Mouse (Mus musculus) E14TG2a.4 (cell line): Measurements from ENCODE around the gene Ablim1.

Experiments
- H3K27me3 ChIP-seq: 2 replicates; pipeline ENCODE4 v1.6.1; 2014; ENCODE audit warnings: low read length, control low read depth; ENCODE audit not compliant: insufficient read depth
- H3K36me3 ChIP-seq: 2 replicates; pipeline ENCODE4 v1.6.1; 2014; ENCODE audit warnings: low read length, control low read depth; ENCODE audit not compliant: insufficient read depth
- H3K4me1 ChIP-seq: replicated peaks from 2 replicates; pipeline ENCODE4 v1.6.1; 2014; ENCODE audit warnings: low read depth, low read length, control low read depth
- H3K4me3 ChIP-seq: replicated peaks from 2 replicates; pipeline ENCODE4 v1.5.1; 2014; ENCODE audit warnings: mild to moderate bottlenecking, low read length
- H3K9me3 ChIP-seq: 2 replicates; pipeline ENCODE4 v1.6.1; 2014; ENCODE audit warnings: low read length, control low read depth
- CTCF ChIP-seq: conservative IDR thresholded peaks from 2 replicates; pipeline ENCODE4 v1.5.1; 2014; ENCODE audit warnings: low read length
- NANOG ChIP-seq: IDR thresholded peaks from 2 replicates; pipeline ENCODE4 v1.6.1; 2014; ENCODE audit warnings: borderline replicate concordance, low read length, mixed read lengths
- POU5F1 ChIP-seq: IDR thresholded peaks from 2 replicates; pipeline ENCODE4 v1.6.1; 2014; ENCODE audit warnings: low read length, borderline replicate concordance

Gene Ablim1

DNA sequence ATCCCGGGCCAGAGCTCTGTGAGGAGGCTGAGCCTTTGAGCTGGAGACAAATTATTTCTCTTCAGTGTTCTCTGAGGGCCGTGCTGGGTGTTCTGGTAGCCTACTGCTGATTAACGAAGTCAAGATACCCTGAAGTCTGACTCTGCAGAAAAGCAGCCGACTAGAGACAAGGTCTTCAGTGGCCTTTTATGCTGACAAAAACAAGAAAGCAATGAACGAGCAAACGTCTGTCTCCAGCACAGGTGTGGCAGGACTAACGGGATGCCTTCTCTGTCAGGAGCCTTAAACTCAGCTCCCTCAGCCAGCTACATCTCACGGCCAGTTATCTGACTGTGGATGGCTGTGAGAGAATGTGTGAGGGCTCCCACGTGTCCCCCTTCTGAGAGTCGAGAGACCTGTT lies 187.8 kb downstream of the Ablim1 start:
- Histone ChIP-seq H3K27me3 (no peaks in the 10 kb centered on the region; the same call in 1 of the 2 replicates), H3K4me3 (no peak overlapping the region), H3K9me3 (no peaks in the 10 kb centered on the region), H3K4me1 (peaks cover 38% of the 10 kb centered on the region), H3K36me3 (no peaks in the 10 kb centered on the region)
- TF ChIP-seq NANOG (no peak), POU5F1 (no peak), CTCF (no peak)

DNA sequence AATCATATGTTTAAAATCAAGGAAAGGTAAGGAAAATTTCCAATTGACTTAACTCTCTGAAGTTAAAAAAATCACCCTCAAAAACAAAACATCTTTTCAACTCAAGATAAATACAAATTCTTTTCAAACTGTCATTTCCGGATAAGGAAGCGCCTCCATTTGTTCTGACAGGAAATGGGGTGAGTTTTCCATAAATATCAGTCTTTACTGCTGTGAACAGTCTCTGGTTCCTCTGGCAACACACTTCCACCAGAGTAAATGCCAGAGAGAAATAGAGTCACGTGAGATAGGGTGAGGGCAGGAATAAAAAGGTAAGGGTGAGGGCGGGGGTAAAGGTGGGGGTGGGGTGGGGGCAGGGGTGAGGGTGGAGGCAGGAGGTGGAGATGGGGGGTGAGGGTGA lies 189.8 kb downstream of the Ablim1 start:
- peaks cover 33% of the 10 kb centered on the region for H3K4me1 ChIP-seq
- no peaks in the 10 kb centered on the region for H3K36me3 ChIP-seq
- no peak for TF ChIP-seq CTCF
- H3K9me3 ChIP-seq = no peaks in the 10 kb centered on the region
- H3K4me3 ChIP-seq = no peak overlapping the region
- no peaks in the 10 kb centered on the region; the same call in 1 of the 2 replicates for H3K27me3 ChIP-seq

DNA sequence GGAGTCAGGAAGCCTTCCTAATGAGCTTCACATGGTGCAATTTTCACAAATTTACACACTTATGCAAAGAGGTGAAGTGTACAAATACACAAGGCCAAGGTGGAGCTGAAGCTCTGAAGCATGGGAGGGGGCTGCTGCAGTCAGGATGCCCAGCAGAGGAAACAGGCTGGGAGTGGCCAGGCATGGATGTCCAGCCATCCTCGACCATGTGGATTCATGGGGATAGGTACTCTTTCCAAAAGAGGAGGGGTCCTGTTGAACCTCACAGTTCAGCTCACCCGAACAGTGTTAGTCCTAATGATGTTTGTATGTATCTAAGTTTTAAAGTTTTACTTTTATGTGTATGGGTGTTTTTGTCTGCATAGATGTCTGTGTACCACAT lies 190.6 kb downstream of the Ablim1 start:
- Histone ChIP-seq H3K27me3 (no peaks in the 10 kb centered on the region; the same call in 1 of the 2 replicates), H3K36me3 (no peaks in the 10 kb centered on the region)
- TF ChIP-seq CTCF (no peak), POU5F1 (no peak), NANOG (no peak)

GRCm38 (mm10) chr19:57123503-57124137 lies 191.1 kb downstream of the Ablim1 start:
- Histone ChIP-seq H3K27me3 (no peaks in the 10 kb centered on the region; the same call in 1 of the 2 replicates), H3K4me3 (no peak overlapping the region), H3K9me3 (no peaks in the 10 kb centered on the region), H3K4me1 (peaks cover 27% of the 10 kb centered on the region), H3K36me3 (no peaks in the 10 kb centered on the region)
- TF ChIP-seq POU5F1 = no peak
- no peak for TF ChIP-seq NANOG

More for the DNA sequence above, 190.6 kb downstream of the Ablim1 start:
- Histone ChIP-seq H3K4me1 (peaks cover 29% of the 10 kb centered on the region), H3K4me3 (no peak overlapping the region), H3K9me3 (no peaks in the 10 kb centered on the region)

DNA sequence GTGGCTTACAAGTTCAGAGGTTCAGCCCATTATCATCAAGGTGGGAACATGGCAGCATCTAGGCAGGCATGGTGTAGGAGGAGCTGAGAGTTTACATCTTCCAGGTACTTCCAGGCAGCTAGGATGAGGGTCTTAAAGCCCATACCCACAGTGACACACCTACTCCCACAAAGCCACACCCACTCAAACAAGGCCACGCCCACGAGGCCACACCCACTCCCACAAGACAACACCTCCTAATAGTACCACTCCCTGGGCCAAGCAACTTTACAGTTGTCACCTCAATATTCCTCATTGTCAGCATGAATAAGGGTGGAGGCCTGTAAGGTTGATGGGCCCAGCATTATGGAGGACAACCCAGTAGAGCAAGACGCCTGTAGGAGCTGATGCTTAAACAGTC lies 192.5 kb downstream of the Ablim1 start:
- TF ChIP-seq NANOG = no peak
- no peak for TF ChIP-seq CTCF
- TF ChIP-seq POU5F1 = no peak
- no peak overlapping the region for H3K4me3 ChIP-seq
- H3K9me3 ChIP-seq = no peaks in the 10 kb centered on the region
- H3K27me3 ChIP-seq = no peaks in the 10 kb centered on the region; the same call in 1 of the 2 replicates
- peaks cover 24% of the 10 kb centered on the region for H3K4me1 ChIP-seq
- H3K36me3 ChIP-seq = no peaks in the 10 kb centered on the region

- no peaks in the 10 kb centered on the region for H3K27me3 ChIP-seq
Observed at GRCm38 (mm10) chr19:57121036-57121435, 193.7 kb downstream of the Ablim1 start.

GRCm38 (mm10) chr19:57119661-57120060 lies 195.1 kb downstream of the Ablim1 start:
- Histone ChIP-seq H3K9me3 (peaks cover 11% of the 10 kb centered on the region), H3K36me3 (no peaks in the 10 kb centered on the region), H3K4me3 (no peak overlapping the region), H3K27me3 (no peaks in the 10 kb centered on the region), H3K4me1 (peaks cover 41% of the 10 kb centered on the region)
- no peak for TF ChIP-seq POU5F1
- no peak for TF ChIP-seq CTCF
- no peak for TF ChIP-seq NANOG

More at GRCm38 (mm10) chr19:57121036-57121435, 193.7 kb downstream of the Ablim1 start:
- no peak for TF ChIP-seq POU5F1
- no peak for TF ChIP-seq NANOG
- no peak for TF ChIP-seq CTCF
- Histone ChIP-seq H3K4me1 (peaks cover 36% of the 10 kb centered on the region), H3K36me3 (no peaks in the 10 kb centered on the region), H3K9me3 (no peaks in the 10 kb centered on the region), H3K4me3 (no peak overlapping the region)

- Histone ChIP-seq H3K9me3 (peaks cover 12% of the 10 kb centered on the region), H3K36me3 (no peaks in the 10 kb centered on the region), H3K4me1 (peaks cover 38% of the 10 kb centered on the region), H3K27me3 (no peaks in the 10 kb centered on the region), H3K4me3 (peak overlapping the region; percentile 37; the same call in 1 of the 2 replicates)
- TF ChIP-seq POU5F1 = no peak
- TF ChIP-seq NANOG = no peak
- no peak for TF ChIP-seq CTCF
Observed at GRCm38 (mm10) chr19:57118785-57119565, 195.7 kb downstream of the Ablim1 start.
